Mouse (Mus musculus) myocyte (in vitro differentiated cells): ENCODE measurements around the gene Ccl2. TPM values are rescaled to one million over a fixed set of nuclear protein-coding genes. Genes with fewer than 3 reads are reported as not detected.

Experiments
- H3K27me3 ChIP-seq: one replicate; pipeline ENCODE4 v1.6.1; 2011; ENCODE audit not compliant: control insufficient read depth, insufficient read depth, insufficient read length
- H3K36me3 ChIP-seq: one replicate; pipeline ENCODE4 v1.6.1; 2011; ENCODE audit not compliant: control insufficient read depth, insufficient read depth
- H3K4me2 ChIP-seq: one replicate; pipeline ENCODE4 v1.6.1; 2011; ENCODE audit warnings: low read depth, control low read depth
- H3K4me3 ChIP-seq: one replicate; pipeline ENCODE4 v1.5.1; 2011; ENCODE audit warnings: mild to moderate bottlenecking, control low read depth, moderate library complexity
- H3K79me2 ChIP-seq: one replicate; pipeline ENCODE4 v1.6.1; 2011; ENCODE audit not compliant: control insufficient read depth, insufficient read depth
- H3ac ChIP-seq: one replicate; pipeline ENCODE4 v1.6.1; 2011; ENCODE audit not compliant: control insufficient read depth, insufficient read length
- CEBPB ChIP-seq: IDR thresholded peaks from 2 replicates; pipeline ENCODE4 v1.6.1; 2011; ENCODE audit warnings: mild to moderate bottlenecking, moderate library complexity; ENCODE audit not compliant: poor library complexity, insufficient read depth, severe bottlenecking
- E2F4 ChIP-seq: IDR thresholded peaks from one replicate; pipeline ENCODE4 v1.6.1; 2011; ENCODE audit warnings: mild to moderate bottlenecking, control low read depth, moderate library complexity; ENCODE audit not compliant: insufficient read depth
- MAX ChIP-seq: IDR thresholded peaks from one replicate; pipeline ENCODE4 v1.6.1; 2011; ENCODE audit warnings: low read depth, mild to moderate bottlenecking, control low read depth
- MYOD1 ChIP-seq, 3 experiments: IDR thresholded peaks; one replicate each; pipeline ENCODE4 v1.6.1; 2011; ENCODE audit warnings: control low read depth in 2 of 3, low read depth in 2 of 3, mild to moderate bottlenecking in 2 of 3, moderate library complexity in 1 of 3; ENCODE audit not compliant: insufficient read length in 2 of 3, control insufficient read depth in 1 of 3
- MYOG ChIP-seq, 3 experiments: IDR thresholded peaks; one replicate each; pipeline ENCODE4 v1.6.1; 2011; ENCODE audit warnings: control low read depth in 2 of 3, low read depth in 2 of 3, mild to moderate bottlenecking in 2 of 3; ENCODE audit not compliant: insufficient read length in 2 of 3, control insufficient read depth in 1 of 3, insufficient read depth in 1 of 3
- POLR2A ChIP-seq: IDR thresholded peaks from one replicate; pipeline ENCODE4 v1.6.1; 2011; ENCODE audit warnings: low read depth, mild to moderate bottlenecking, control low read depth, moderate library complexity; ENCODE audit not compliant: insufficient read length
- POLR2AphosphoS2 ChIP-seq: IDR thresholded peaks from one replicate; pipeline ENCODE4 v1.6.1; 2011; ENCODE audit warnings: low read depth, control low read depth; ENCODE audit not compliant: insufficient read length
- REST ChIP-seq: IDR thresholded peaks from one replicate; pipeline ENCODE4 v1.6.1; 2011; ENCODE audit warnings: mild to moderate bottlenecking, control low read depth, moderate library complexity; ENCODE audit not compliant: insufficient read depth, insufficient read length
- SRF ChIP-seq: IDR thresholded peaks from one replicate; pipeline ENCODE4 v1.6.1; 2011; ENCODE audit warnings: low read depth; ENCODE audit not compliant: control insufficient read depth, insufficient read length
- TCF12 ChIP-seq: IDR thresholded peaks from one replicate; pipeline ENCODE4 v1.6.1; 2011; ENCODE audit warnings: mild to moderate bottlenecking, control low read depth; ENCODE audit not compliant: poor library complexity, insufficient read depth, severe bottlenecking
- TCF3 ChIP-seq: IDR thresholded peaks from one replicate; pipeline ENCODE4 v1.6.1; 2011; ENCODE audit warnings: low read depth, control low read depth; ENCODE audit not compliant: insufficient read length
- USF1 ChIP-seq: IDR thresholded peaks from one replicate; pipeline ENCODE4 v1.6.1; 2011; ENCODE audit warnings: low read depth, mild to moderate bottlenecking, control low read depth, moderate library complexity
- polyA plus RNA-seq: library from polyadenylated mRNA; unstranded; fragments of >200 nt; fragmentation: generic; extraction: Trizol; gene quantifications from one replicate; pipeline ENCODE4 v1.2.1, GENCODE M21; 2012; ENCODE audit warnings: missing spikeins

Ccl2 gene
- polyA plus RNA-seq, 1 experiment = 5.2 TPM

- Histone ChIP-seq H3K4me2 (no peak overlapping the region), H3K27me3 (no peaks in the 10 kb centered on the region), H3K79me2 (no peaks in the 10 kb centered on the region), H3K36me3 (no peaks in the 10 kb centered on the region), H3K4me3 (no peak overlapping the region), H3ac (no peak overlapping the region)
- TF ChIP-seq SRF = no peak
- no peak for TF ChIP-seq POLR2AphosphoS2
- no peak for TF ChIP-seq CEBPB
Measured at GRCm38 (mm10) chr11:82063454-82063853, 28.1 kb downstream of the Ccl2 start.

- Histone ChIP-seq H3K27me3 (no peaks in the 10 kb centered on the region), H3K36me3 (no peaks in the 10 kb centered on the region), H3ac (no peak overlapping the region), H3K79me2 (no peaks in the 10 kb centered on the region), H3K4me2 (peak overlapping the region; percentile 22), H3K4me3 (no peak overlapping the region)
- TF ChIP-seq MYOD1 (IDR thresholded peaks at IDR 0.05; ENCODE audit: control insufficient read depth in 1 of 3, insufficient read length in 2 of 3, low read depth in 2 of 3) = no peak
- peak; percentile 61 for TF ChIP-seq USF1
- no peak for TF ChIP-seq MYOG (IDR thresholded peaks at IDR 0.05; ENCODE audit: control insufficient read depth in 1 of 3, insufficient read depth in 1 of 3, insufficient read length in 2 of 3, low read depth in 2 of 3)
- no peak for TF ChIP-seq POLR2A
- TF ChIP-seq E2F4 = no peak
- TF ChIP-seq TCF12 = no peak
- TF ChIP-seq REST = no peak
Measured at GRCm38 (mm10) chr11:82066953-82067571, 31.7 kb downstream of the Ccl2 start.

- no peaks in the 10 kb centered on the region for H3K79me2 ChIP-seq
Measured at GRCm38 (mm10) chr11:82071076-82071475, 35.7 kb downstream of the Ccl2 start.

GRCm38 (mm10) chr11:82072374-82072773 lies 37.0 kb downstream of the Ccl2 start:
- Histone ChIP-seq H3ac (no peak overlapping the region), H3K79me2 (no peaks in the 10 kb centered on the region), H3K4me3 (no peak overlapping the region), H3K36me3 (no peaks in the 10 kb centered on the region), H3K4me2 (no peak overlapping the region), H3K27me3 (no peaks in the 10 kb centered on the region)
- TF ChIP-seq CEBPB (no peak), E2F4 (no peak)

More at GRCm38 (mm10) chr11:82071076-82071475, 35.7 kb downstream of the Ccl2 start:
- no peak for TF ChIP-seq MYOG (IDR thresholded peaks at IDR 0.05; ENCODE audit: control insufficient read depth in 1 of 3, insufficient read depth in 1 of 3, insufficient read length in 2 of 3, low read depth in 2 of 3)
- no peak for TF ChIP-seq REST
- TF ChIP-seq POLR2AphosphoS2 = no peak
- TF ChIP-seq E2F4 = no peak
- no peak for TF ChIP-seq TCF12
- no peak for TF ChIP-seq SRF
- TF ChIP-seq MYOD1 (IDR thresholded peaks at IDR 0.05; ENCODE audit: control insufficient read depth in 1 of 3, insufficient read length in 2 of 3, low read depth in 2 of 3) = no peak
- H3ac ChIP-seq = no peak overlapping the region
- H3K4me3 ChIP-seq = no peak overlapping the region
- no peaks in the 10 kb centered on the region for H3K36me3 ChIP-seq
- H3K27me3 ChIP-seq = no peaks in the 10 kb centered on the region
- H3K4me2 ChIP-seq = no peak overlapping the region

GRCm38 (mm10) chr11:82072984-82073383 lies 37.6 kb downstream of the Ccl2 start:
- H3ac ChIP-seq = no peak overlapping the region
- H3K4me3 ChIP-seq = no peak overlapping the region
- TF ChIP-seq MYOG (IDR thresholded peaks at IDR 0.05; ENCODE audit: control insufficient read depth in 1 of 3, insufficient read depth in 1 of 3, insufficient read length in 2 of 3, low read depth in 2 of 3) (no peak), E2F4 (no peak), USF1 (no peak), CEBPB (no peak), POLR2A (no peak), REST (no peak), MAX (no peak), MYOD1 (IDR thresholded peaks at IDR 0.05; ENCODE audit: control insufficient read depth in 1 of 3, insufficient read length in 2 of 3, low read depth in 2 of 3) (no peak), TCF3 (no peak), TCF12 (no peak), SRF (no peak), POLR2AphosphoS2 (no peak)
- no peaks in the 10 kb centered on the region for H3K79me2 ChIP-seq
- H3K36me3 ChIP-seq = no peaks in the 10 kb centered on the region
- peak overlapping the region; percentile 24 for H3K4me2 ChIP-seq
- H3K27me3 ChIP-seq = no peaks in the 10 kb centered on the region
